Mouse (Mus musculus) CH12.LX (cell line): ENCODE data around the gene Lonp2. TPM values are rescaled to one million over a fixed set of nuclear protein-coding genes. Genes with fewer than 3 reads are reported as not detected.

Source experiments
- DNase-seq: peaks from one replicate; pipeline ENCODE4 v3.0.0-alpha.2; 2013; ENCODE audit errors: extremely low read depth
- H3K27ac ChIP-seq: 2 replicates; pipeline ENCODE4 v1.5.1; 2012; ENCODE audit warnings: low read depth, mild to moderate bottlenecking, control low read depth, moderate library complexity; ENCODE audit not compliant: insufficient read depth
- H3K27me3 ChIP-seq: replicated peaks from 2 replicates; pipeline ENCODE3; 2012; ENCODE audit warnings: inconsistent platforms
- H3K36me3 ChIP-seq, 2 experiments: replicated peaks in 1 of 2; 2 replicates each; pipeline versions ENCODE3 to v1.6.1; 2012; ENCODE audit warnings: inconsistent platforms in 1 of 2, low read length in 1 of 2, mild to moderate bottlenecking in 1 of 2, mixed read lengths in 1 of 2, moderate library complexity in 1 of 2; ENCODE audit not compliant: control insufficient read depth in 1 of 2, insufficient read depth in 1 of 2
- H3K4me1 ChIP-seq, 2 experiments: 2 replicates each; pipeline ENCODE4 v1.6.1; 2012; ENCODE audit warnings: inconsistent platforms in 1 of 2, moderate library complexity in 1 of 2; ENCODE audit not compliant: insufficient read depth in 2 of 2, control insufficient read depth in 1 of 2
- H3K4me2 ChIP-seq: 2 replicates; pipeline ENCODE4 v1.6.1; 2012; ENCODE audit warnings: low read depth, mild to moderate bottlenecking, control low read depth; ENCODE audit not compliant: poor library complexity, insufficient read depth, severe bottlenecking
- H3K4me3 ChIP-seq, 3 experiments: fragments of 150-350 bp in 1 of 3; sonication (generic) in 1 of 3; replicated peaks in 1 of 3; 2 replicates each; pipeline versions ENCODE3 to v1.5.1; 2011 to 2012; ENCODE audit warnings: low read depth in 2 of 3, low read length in 2 of 3, mild to moderate bottlenecking in 2 of 3, moderate library complexity in 2 of 3, control low read depth in 1 of 3, improper control_type of control experiment in 1 of 3, inconsistent platforms in 1 of 3, mixed read lengths in 1 of 3; ENCODE audit not compliant: poor library complexity in 1 of 3
- H3K79me2 ChIP-seq: replicated peaks from 2 replicates; pipeline ENCODE4 v1.6.1; 2012; ENCODE audit warnings: mild to moderate bottlenecking, moderate library complexity; ENCODE audit not compliant: control insufficient read depth, poor library complexity, insufficient read depth, severe bottlenecking; ENCODE audit errors: extremely low read depth
- H3K9ac ChIP-seq: 2 replicates; pipeline ENCODE4 v1.6.1; 2012; ENCODE audit warnings: low read depth, mild to moderate bottlenecking, control low read depth, moderate library complexity; ENCODE audit not compliant: insufficient read depth
- H3K9me3 ChIP-seq: replicated peaks from 2 replicates; pipeline ENCODE3; 2012; ENCODE audit warnings: low read length, inconsistent platforms, mixed read lengths
- BHLHE40 ChIP-seq: IDR thresholded peaks from 2 replicates; pipeline ENCODE4 v1.6.1; 2011; ENCODE audit warnings: mild to moderate bottlenecking, low read depth, low read length, improper control_type of control experiment
- CHD1 ChIP-seq: IDR thresholded peaks from 2 replicates; pipeline ENCODE4 v1.6.1; 2012; ENCODE audit warnings: low read depth, low read length, improper control_type of control experiment, inconsistent platforms
- CHD2 ChIP-seq: IDR thresholded peaks from 2 replicates; pipeline ENCODE4 v1.6.1; 2011; ENCODE audit warnings: low read length, improper control_type of control experiment
- CTCF ChIP-seq, 2 experiments: IDR thresholded peaks in 1 of 2; conservative IDR thresholded peaks in 1 of 2; 2 replicates each; pipeline ENCODE4 v1.5.1; 2011 to 2012; ENCODE audit warnings: low read depth in 2 of 2, low read length in 2 of 2, improper control_type of control experiment in 1 of 2, inconsistent platforms in 1 of 2, mild to moderate bottlenecking in 1 of 2, moderate library complexity in 1 of 2
- E2F4 ChIP-seq: IDR thresholded peaks from 2 replicates; pipeline ENCODE4 v1.6.1; 2011; ENCODE audit warnings: low read depth, low read length, improper control_type of control experiment; ENCODE audit not compliant: insufficient replicate concordance
- ELF1 ChIP-seq: IDR thresholded peaks from 2 replicates; pipeline ENCODE4 v1.6.1; 2014; ENCODE audit warnings: low read depth, mild to moderate bottlenecking, inconsistent platforms, low read length, improper control_type of control experiment
- ETS1 ChIP-seq: conservative IDR thresholded peaks from 2 replicates; pipeline ENCODE4 v1.6.1; 2012; ENCODE audit warnings: low read depth, mild to moderate bottlenecking, inconsistent platforms, low read length, improper control_type of control experiment, moderate library complexity
- JUND ChIP-seq: conservative IDR thresholded peaks from 2 replicates; pipeline ENCODE4 v1.6.1; 2011; ENCODE audit warnings: low read depth, low read length, improper control_type of control experiment
- KAT2A ChIP-seq: IDR thresholded peaks from 2 replicates; pipeline ENCODE4 v1.6.1; 2012; ENCODE audit warnings: low read length, improper control_type of control experiment, inconsistent platforms; ENCODE audit not compliant: insufficient replicate concordance
- MAFK ChIP-seq: IDR thresholded peaks from 2 replicates; pipeline ENCODE4 v1.6.1; 2011; ENCODE audit warnings: low read length, improper control_type of control experiment; ENCODE audit not compliant: insufficient replicate concordance
- MAX ChIP-seq: IDR thresholded peaks from 2 replicates; pipeline ENCODE4 v1.6.1; 2011; ENCODE audit warnings: low read length, improper control_type of control experiment
- MAZ ChIP-seq: IDR thresholded peaks from 2 replicates; pipeline ENCODE4 v1.6.1; 2012; ENCODE audit warnings: low read depth, mild to moderate bottlenecking, inconsistent platforms, low read length, improper control_type of control experiment, moderate library complexity
- MXI1 ChIP-seq: IDR thresholded peaks from 2 replicates; pipeline ENCODE4 v1.6.1; 2011; ENCODE audit warnings: mild to moderate bottlenecking, low read depth, low read length, improper control_type of control experiment
- MYC ChIP-seq: IDR thresholded peaks from 2 replicates; pipeline ENCODE4 v1.6.1; 2011; ENCODE audit warnings: low read depth, mild to moderate bottlenecking, improper control_type of control experiment, low read length
- NELFE ChIP-seq: IDR thresholded peaks from 2 replicates; pipeline ENCODE4 v1.6.1; 2011; ENCODE audit warnings: low read depth, low read length, improper control_type of control experiment
- PAX5 ChIP-seq: IDR thresholded peaks from 2 replicates; pipeline ENCODE4 v1.6.1; 2012; ENCODE audit warnings: low read length, inconsistent platforms, mixed read lengths
- POLR2A ChIP-seq: IDR thresholded peaks from 2 replicates; pipeline ENCODE4 v1.6.1; 2011; ENCODE audit warnings: low read depth, mild to moderate bottlenecking, improper control_type of control experiment, low read length
- POLR2AphosphoS2 ChIP-seq: IDR thresholded peaks from 2 replicates; pipeline ENCODE4 v1.6.1; 2011; ENCODE audit warnings: low read depth, low read length, improper control_type of control experiment
- RAD21 ChIP-seq: IDR thresholded peaks from 2 replicates; pipeline ENCODE4 v1.6.1; 2011; ENCODE audit warnings: low read depth, mild to moderate bottlenecking, low read length, improper control_type of control experiment, moderate library complexity
- SIN3A ChIP-seq: IDR thresholded peaks from 2 replicates; pipeline ENCODE4 v1.6.1; 2012; ENCODE audit warnings: low read length, improper control_type of control experiment, inconsistent platforms
- SMC3 ChIP-seq: IDR thresholded peaks from 2 replicates; pipeline ENCODE4 v1.6.1; 2011; ENCODE audit warnings: low read depth, low read length, improper control_type of control experiment
- TCF12 ChIP-seq: IDR thresholded peaks from 2 replicates; pipeline ENCODE4 v1.6.1; 2014; ENCODE audit warnings: low read depth, mild to moderate bottlenecking, inconsistent platforms, low read length, improper control_type of control experiment
- USF1 ChIP-seq: IDR thresholded peaks from 2 replicates; pipeline ENCODE4 v1.6.1; 2014; ENCODE audit warnings: low read depth, mild to moderate bottlenecking, inconsistent platforms, low read length, improper control_type of control experiment
- ZKSCAN1 ChIP-seq: IDR thresholded peaks from 2 replicates; pipeline ENCODE4 v1.6.1; 2012; ENCODE audit warnings: low read depth, inconsistent platforms, low read length, improper control_type of control experiment, borderline replicate concordance
- dilution Hi-C: fragments of 300-500 bp; cut with MboI; formaldehyde crosslinking; loops from 2 replicates; pipeline ENCODE4 v1.14.3; 2020; ENCODE audit warnings: low sequenced_read_pairs; ENCODE audit not compliant: extremely low pct_unique_long_range_greater_than_20kb, extremely low pct_ligation_motif_present
- in situ Hi-C: fragments of 300-500 bp; cut with MboI; formaldehyde crosslinking; loops from 3 replicates; pipeline ENCODE4 v1.14.3; 2019; ENCODE audit warnings: low sequenced_read_pairs, low pct_ligation_motif_present, low pct_unique_long_range_greater_than_20kb, mixed read lengths
- polyA plus RNA-seq: library from polyadenylated mRNA; unstranded; fragments of >175 nt; gene quantifications from 2 replicates; pipeline ENCODE4 v1.2.1, GENCODE M21; 2012; ENCODE audit warnings: low read depth; ENCODE audit not compliant: insufficient read length
- total RNA-seq, 2 experiments: library from RNA; depleted of rRNA; stranded (reverse); fragments of 300-350 nt in 1 of 2; fragments of >200 nt in 1 of 2; gene quantifications; 2 replicates each; pipeline ENCODE4 v1.2.3; 2012 to 2014

The Lonp2 gene
- total and polyA plus RNA-seq, 3 experiments: 25.6 to 27.8 (median 26.4) TPM

GRCm38 (mm10) chr8:86631395-86631794 is 7.6 kb downstream of the Lonp2 start:
- dilution Hi-C loops (no loop called here), in situ Hi-C loops (no loop called here)
- TF ChIP-seq PAX5 (no peak), MXI1 (no peak), MAX (no peak), TCF12 (no peak), MYC (no peak), SMC3 (no peak), KAT2A (no peak), BHLHE40 (no peak), NELFE (no peak), CHD1 (no peak), POLR2A (no peak), ZKSCAN1 (no peak), JUND (no peak)
- no peak overlapping the region for H3K4me3 ChIP-seq
- H3K27ac ChIP-seq: no peak overlapping the region
- H3K9ac ChIP-seq: no peak overlapping the region
- peaks cover 0 to 9% of the 10 kb centered on the region in 2 experiments; a peak in 2 of 4 replicates for H3K4me1 ChIP-seq
- no peaks in the 10 kb centered on the region for H3K27me3 ChIP-seq
- H3K9me3 ChIP-seq: no peaks in the 10 kb centered on the region
- no peak for DNase-seq
- H3K36me3 ChIP-seq: peaks cover 23 to 53% of the 10 kb centered on the region in 2 experiments
- H3K79me2 ChIP-seq: no peaks in the 10 kb centered on the region
- no peak overlapping the region for H3K4me2 ChIP-seq

- dilution Hi-C loops (no loop called here), in situ Hi-C loops (no loop called here)
- no peaks in the 10 kb centered on the region for H3K4me1 ChIP-seq
- no peaks in the 10 kb centered on the region for H3K9me3 ChIP-seq
- no peak for DNase-seq
- no peak overlapping the region for H3K4me2 ChIP-seq
- TF ChIP-seq TCF12 (no peak), RAD21 (no peak), MAZ (no peak), CTCF (conservative IDR thresholded peaks at IDR 0.05 in 1 of 2, IDR thresholded peaks at IDR 0.05 in 1 of 2; ENCODE audit: low read depth in 2 of 2, low read length in 2 of 2) (no peak), SMC3 (no peak), BHLHE40 (no peak), POLR2A (no peak), ELF1 (no peak), CHD2 (no peak), USF1 (no peak), MAFK (no peak), CHD1 (no peak), SIN3A (no peak), KAT2A (no peak), POLR2AphosphoS2 (no peak), ETS1 (no peak), E2F4 (no peak), MAX (no peak)
- H3K27me3 ChIP-seq: no peaks in the 10 kb centered on the region
- H3K79me2 ChIP-seq: no peaks in the 10 kb centered on the region
- H3K27ac ChIP-seq: no peak overlapping the region
- H3K4me3 ChIP-seq: no peak overlapping the region
- no peak overlapping the region for H3K9ac ChIP-seq
- H3K36me3 ChIP-seq: peaks cover 40 to 83% of the 10 kb centered on the region in 2 experiments
These were observed 14.0 kb downstream of the Lonp2 start for GRCm38 (mm10) chr8:86637826-86638225.
